Mouse (Mus musculus) retina, embryonic 14.5 days (tissue): ENCODE results near the gene Foxn3.

Experiments
- DNase-seq: peaks from one replicate; pipeline ENCODE4 v3.0.0-alpha.2; 2015; ENCODE audit warnings: low spot score

The Foxn3 gene

DNA sequence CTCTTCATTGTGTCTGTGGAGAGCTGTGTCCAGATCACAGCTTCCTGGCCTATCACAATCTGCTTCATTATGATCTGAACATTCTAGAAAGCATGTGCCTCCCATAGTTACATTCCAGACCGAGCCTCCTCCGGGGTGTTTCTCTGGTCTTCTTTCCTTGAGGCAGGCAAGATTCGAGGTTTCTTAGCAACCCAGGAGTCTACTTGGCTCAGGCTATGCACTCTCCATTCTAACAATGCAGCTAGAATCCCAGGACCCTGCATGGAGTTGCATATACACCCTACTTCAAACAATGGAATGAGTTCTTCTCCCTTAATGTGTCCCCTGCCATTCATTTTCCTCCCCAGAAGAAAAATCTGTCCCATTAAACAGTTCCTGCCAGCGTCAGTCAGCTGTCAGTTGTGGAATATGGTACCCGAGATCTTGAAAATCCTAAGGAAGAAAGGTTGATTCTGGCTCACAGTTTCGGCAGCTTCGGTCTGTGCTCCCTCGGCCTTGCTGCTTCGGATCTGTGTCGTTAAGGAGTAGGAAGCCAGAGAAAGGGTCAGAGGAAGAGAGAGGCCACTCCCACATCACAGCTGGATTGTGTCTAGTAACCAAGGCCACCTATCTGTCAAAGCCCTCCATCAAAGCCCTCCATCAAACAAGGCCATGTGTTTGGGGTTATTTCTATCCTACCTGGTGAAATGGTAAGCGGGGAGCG is 400.6 kb downstream of the Foxn3 start:
- DNase-seq: no peak

DNA sequence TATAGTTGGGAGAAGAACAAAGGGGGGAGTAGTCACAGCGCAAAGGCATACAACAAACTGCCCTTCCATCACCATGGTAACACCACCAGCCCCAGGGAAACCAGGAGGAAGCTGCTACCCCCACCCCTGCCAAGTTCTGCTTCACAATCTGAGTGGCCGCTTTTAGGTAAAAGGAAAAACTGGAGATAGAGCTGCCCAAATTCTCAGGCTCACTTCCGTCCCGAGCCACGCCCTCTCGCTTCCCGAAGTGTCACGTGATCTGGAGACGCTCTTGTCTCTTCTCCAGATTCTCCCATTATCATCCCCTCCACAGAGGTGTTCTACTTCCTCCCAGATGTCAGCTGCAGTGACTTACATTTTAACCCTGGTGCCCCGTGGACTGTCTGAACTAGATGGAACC is 401.2 kb downstream of the Foxn3 start:
- DNase-seq: no peak

DNA sequence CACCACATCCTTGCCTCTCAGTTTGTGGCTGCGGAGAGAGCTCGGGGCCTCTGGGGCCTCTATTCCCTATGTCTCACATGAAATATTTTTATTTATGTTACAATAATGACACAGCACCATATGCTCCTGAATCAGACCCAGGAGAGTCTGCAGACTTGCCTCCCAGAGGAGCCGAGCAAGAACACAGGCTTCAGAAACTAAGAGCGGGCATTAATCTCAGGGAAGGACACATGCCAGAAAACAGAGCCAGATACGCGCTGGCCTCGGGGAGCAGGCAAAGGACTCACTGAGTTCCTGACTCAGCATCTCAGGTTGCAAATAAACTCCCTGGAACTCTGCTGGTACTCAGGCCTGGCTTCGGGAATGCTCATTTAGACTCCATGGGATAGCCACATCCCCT is 403.3 kb downstream of the Foxn3 start:
- no peak for DNase-seq

DNA sequence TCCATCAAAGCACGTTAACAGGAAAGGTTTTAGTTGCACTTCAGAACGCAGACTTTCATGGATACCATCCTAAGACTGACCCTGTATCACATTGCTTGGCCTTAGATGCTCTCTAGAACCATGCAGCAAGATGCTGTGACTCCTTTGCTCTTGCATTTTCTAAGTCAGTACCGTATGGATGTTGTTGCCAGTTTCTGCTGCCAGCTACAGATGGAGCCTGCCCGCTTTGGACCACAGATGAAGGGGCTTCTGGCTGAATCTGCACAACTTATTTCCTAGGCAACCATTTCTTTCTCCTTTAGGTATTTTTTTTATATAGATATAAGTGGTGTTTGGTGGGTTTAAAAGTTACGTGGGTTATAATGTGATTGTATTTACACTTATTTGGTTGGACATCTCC is 407.5 kb downstream of the Foxn3 start:
- DNase-seq: no peak

DNA sequence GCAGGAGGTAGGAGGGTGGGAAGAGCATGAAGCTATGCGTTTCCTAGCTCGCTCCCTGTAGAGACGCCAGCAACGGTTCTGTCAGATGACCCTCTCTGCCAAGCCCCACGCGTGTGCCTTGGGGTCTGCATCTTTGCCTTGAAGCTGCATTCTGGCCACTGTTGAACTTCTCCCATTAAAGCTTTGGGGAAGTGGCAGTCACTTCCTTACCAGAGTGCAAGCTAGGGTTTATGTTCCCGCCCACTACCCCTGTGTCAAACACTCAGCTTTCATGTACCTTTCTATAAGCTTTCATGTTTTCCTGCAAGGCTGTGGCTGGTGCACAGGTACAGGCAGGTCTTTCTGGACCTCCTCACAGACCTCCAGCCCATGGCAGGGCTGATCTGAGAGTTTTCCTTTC is 409.2 kb downstream of the Foxn3 start:
- no peak for DNase-seq

DNA sequence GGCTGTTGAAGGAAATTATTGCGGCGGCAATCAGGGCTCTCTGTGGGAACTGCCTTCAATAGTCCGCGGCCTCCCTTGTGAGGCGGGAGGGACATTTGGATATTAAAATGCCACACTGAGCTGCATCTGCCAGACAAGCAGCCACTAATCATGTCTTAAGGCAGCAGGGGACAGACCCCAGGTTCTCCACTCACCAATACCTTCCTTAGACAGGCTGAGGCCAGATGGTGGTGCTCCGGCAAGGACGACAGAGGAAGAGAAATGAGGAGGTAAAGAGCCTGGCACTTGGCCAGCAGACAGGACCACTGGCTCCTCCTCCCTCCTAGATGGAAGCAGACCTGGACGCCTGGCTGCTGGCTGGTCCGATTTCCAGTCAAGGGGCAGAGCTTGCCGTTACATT is 409.7 kb downstream of the Foxn3 start:
- peak; percentile 41 for DNase-seq

DNA sequence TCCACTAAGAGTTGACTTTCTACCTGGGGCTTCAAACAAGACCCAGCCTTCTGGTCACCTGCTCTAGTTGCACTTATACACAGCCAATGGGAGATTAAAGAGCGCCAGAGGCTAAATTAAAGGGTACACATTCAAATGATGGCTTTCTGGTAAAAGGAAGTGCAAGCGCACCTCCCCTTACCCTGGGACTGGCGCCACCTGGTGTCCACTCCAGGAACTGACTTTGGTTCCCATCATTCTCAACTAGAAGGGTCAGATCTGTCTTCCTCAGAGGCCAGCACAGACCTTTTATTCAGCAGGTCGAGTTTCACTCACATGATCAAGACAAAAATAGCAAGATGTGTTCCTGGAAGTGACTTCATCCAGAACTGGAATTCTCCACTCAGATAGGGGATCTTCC is 413.3 kb downstream of the Foxn3 start:
- peak; percentile 60 for DNase-seq

DNA sequence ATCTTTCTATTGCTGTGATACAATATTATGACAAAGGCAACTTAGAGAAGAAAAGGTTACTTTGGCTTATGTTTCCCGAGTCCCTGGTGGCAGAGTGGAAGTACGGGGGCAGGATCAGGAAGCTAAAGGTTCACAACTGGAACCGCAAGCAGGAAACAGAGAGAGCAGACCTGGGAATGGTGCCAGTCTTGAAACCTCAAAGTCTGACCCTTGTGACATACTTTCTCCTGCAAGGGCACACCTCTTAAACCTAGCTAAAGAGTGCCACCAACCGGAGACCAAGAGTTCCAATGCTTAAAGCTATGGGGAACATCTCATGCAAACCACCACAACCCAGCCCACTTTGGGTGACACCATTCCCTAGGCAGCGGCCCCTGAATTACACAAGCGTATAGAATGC is 414.2 kb downstream of the Foxn3 start:
- no peak for DNase-seq
